Mouse (Mus musculus): ENCODE results near the gene Fbxl15. TPM values are rescaled to one million over a fixed set of nuclear protein-coding genes. Genes with fewer than 3 reads are reported as not detected.

The Fbxl15 gene
- polyA plus RNA-seq, 1 experiment: 38.8 TPM

DNA sequence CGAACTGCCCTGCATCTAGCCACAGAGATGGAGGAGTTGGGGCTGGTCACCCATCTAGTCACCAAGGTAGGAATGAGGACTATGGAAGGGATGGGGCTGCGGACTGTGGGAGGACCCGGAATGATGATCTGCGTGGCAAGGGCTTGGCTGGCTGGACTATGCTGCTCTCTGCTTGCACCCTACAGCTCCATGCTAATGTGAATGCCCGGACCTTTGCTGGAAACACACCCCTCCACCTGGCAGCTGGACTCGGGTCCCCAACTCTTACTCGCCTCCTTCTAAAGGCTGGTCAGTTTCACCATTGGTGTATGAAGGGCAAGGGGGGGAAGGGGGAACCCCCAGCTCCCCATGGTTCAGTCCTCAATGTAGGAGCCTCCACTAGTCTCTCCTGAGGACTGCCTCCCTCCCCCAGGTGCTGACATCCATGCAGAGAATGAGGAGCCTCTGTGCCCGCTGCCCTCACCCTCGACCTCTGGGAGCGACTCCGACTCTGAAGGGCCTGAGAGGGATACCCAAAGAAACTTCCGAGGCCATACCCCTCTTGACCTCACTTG is 17.6 kb upstream of the Fbxl15 start:
- peaks cover 4% of the 10 kb centered on the region; the same call in 1 of the 2 replicates for H3K4me1 ChIP-seq (ENCODE audit: control insufficient read depth, insufficient read depth, low read length)
- DNase-seq: peak in 1 of 2 experiments; percentile 12
- no peak overlapping the region for H3K4me3 ChIP-seq (replicated peaks; ENCODE audit: insufficient read depth, low read depth, low read length)
- H3K27me3 ChIP-seq (ENCODE audit: control insufficient read depth, insufficient read depth, low read length): no peaks in the 10 kb centered on the region
- 88% methylated on average over 12 of the region's 12 CpGs for WGBS
- TF ChIP-seq POLR2A (IDR thresholded peaks at IDR 0.05; ENCODE audit: borderline replicate concordance, insufficient read depth, low read length): no peak
- no peak for TF ChIP-seq CTCF (IDR thresholded peaks at IDR 0.05; ENCODE audit: borderline replicate concordance, insufficient read depth, low read depth, low read length)
- no peak overlapping the region for H3K27ac ChIP-seq (ENCODE audit: insufficient read depth, low read length)

DNA sequence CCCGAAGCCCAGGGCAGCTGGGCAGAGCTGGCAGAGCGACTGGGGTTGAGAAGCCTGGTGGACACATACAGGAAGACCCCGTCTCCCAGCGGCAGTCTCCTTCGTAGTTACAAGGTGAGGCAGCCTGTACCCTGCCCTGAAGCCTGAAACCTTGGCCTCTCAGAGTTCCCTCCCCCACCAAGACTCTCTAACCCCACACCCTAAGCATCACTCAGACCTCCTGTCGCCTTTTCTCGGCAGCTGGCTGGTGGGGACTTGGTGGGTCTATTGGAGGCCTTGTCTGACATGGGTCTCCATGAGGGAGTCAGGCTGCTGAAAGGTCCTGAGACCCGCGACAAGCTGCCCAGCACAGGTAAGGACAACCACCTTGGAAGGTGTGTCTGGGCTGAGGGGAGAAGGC is 16.6 kb upstream of the Fbxl15 start:
- WGBS: 87% methylated on average over 9 of the region's 9 CpGs
- no peak for TF ChIP-seq CTCF (IDR thresholded peaks at IDR 0.05; ENCODE audit: borderline replicate concordance, insufficient read depth, low read depth, low read length)
- TF ChIP-seq POLR2A (IDR thresholded peaks at IDR 0.05; ENCODE audit: borderline replicate concordance, insufficient read depth, low read length): no peak
- DNase-seq: no peak

DNA sequence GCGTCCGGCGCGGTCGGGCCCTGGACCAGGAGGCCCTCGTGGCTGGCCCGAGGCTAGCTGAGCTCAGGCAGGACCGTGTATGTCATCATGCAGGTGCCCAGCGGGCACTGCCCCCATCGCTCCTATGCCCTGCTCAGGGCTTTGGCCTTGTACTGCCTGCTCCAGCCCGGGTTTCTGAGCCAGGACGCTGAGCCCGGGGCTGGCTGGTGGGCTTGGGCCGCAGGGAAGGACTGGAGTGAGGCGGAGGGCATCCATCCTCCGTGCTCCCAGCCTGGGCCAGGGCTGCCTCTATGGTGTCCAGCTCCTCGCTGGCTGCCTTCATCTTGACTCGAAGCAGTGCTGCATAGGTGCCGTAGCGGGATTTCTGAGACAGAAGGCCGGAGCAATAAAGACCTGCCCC is 15.4 kb upstream of the Fbxl15 start:
- H3K4me3 ChIP-seq (replicated peaks; ENCODE audit: insufficient read depth, low read depth, low read length): no peak overlapping the region
- H3K27ac ChIP-seq (ENCODE audit: insufficient read depth, low read length): no peak overlapping the region
- H3K4me1 ChIP-seq (ENCODE audit: control insufficient read depth, insufficient read depth, low read length): peaks cover 10% of the 10 kb centered on the region
- H3K27me3 ChIP-seq (ENCODE audit: control insufficient read depth, insufficient read depth, low read length): no peaks in the 10 kb centered on the region
- no peak for DNase-seq
- WGBS: 87% methylated on average over 21 of the region's 21 CpGs
- TF ChIP-seq CTCF (IDR thresholded peaks at IDR 0.05; ENCODE audit: borderline replicate concordance, insufficient read depth, low read depth, low read length) (no peak), POLR2A (IDR thresholded peaks at IDR 0.05; ENCODE audit: borderline replicate concordance, insufficient read depth, low read length) (no peak)

More for the DNA sequence above, 16.6 kb upstream of the Fbxl15 start:
- Histone ChIP-seq H3K27ac (ENCODE audit: insufficient read depth, low read length) (no peak overlapping the region), H3K4me3 (replicated peaks; ENCODE audit: insufficient read depth, low read depth, low read length) (no peak overlapping the region), H3K4me1 (ENCODE audit: control insufficient read depth, insufficient read depth, low read length) (peaks cover 4% of the 10 kb centered on the region; the same call in 1 of the 2 replicates), H3K27me3 (ENCODE audit: control insufficient read depth, insufficient read depth, low read length) (no peaks in the 10 kb centered on the region)

DNA sequence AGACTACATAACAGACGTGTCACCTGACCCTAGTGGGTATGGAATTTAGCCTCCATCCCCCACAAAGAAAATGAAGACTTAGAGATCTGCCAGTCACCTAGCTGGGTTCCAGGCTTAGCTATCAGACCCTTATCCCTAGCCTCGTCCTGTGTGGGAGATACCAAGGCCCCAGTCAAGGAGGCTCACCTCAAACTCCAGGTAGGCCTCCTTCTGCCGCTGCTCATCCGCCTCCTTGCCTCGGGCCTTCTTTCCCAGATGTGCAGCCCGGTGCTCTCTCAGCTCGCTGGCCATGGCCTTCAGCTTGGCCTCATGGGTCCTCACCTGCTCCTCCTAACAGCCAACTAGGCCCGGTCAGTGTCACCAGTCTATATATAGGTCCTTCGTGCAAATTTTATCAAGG is 14.9 kb upstream of the Fbxl15 start:
- Histone ChIP-seq H3K27me3 (ENCODE audit: control insufficient read depth, insufficient read depth, low read length) (no peaks in the 10 kb centered on the region), H3K4me3 (replicated peaks; ENCODE audit: insufficient read depth, low read depth, low read length) (no peak overlapping the region), H3K4me1 (ENCODE audit: control insufficient read depth, insufficient read depth, low read length) (peaks cover 10% of the 10 kb centered on the region), H3K27ac (ENCODE audit: insufficient read depth, low read length) (no peak overlapping the region)
- WGBS: 84% methylated on average over 9 of the region's 9 CpGs
- DNase-seq: no peak
- TF ChIP-seq CTCF (IDR thresholded peaks at IDR 0.05; ENCODE audit: borderline replicate concordance, insufficient read depth, low read depth, low read length): no peak
- TF ChIP-seq POLR2A (IDR thresholded peaks at IDR 0.05; ENCODE audit: borderline replicate concordance, insufficient read depth, low read length): no peak

DNA sequence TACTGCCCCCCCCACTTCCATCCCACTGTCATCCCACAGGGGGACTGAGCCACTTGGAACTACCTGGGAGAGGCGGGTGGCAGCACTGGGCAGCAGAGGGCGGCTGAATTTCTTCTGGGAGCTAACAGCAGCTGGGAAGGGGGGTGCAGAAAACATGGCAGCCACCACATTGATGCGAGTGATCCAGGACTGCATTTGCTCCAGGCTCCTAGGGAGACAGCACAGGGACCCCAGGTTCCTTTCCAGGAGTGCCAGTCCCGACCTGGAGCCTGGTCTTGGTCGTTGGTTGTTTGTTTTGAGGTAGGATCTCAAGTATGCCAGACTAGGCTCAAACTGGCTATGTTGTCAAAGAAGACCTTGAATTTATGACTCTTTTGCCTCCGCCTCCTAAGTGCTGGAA is 14.4 kb upstream of the Fbxl15 start:
- H3K4me3 ChIP-seq (replicated peaks; ENCODE audit: insufficient read depth, low read depth, low read length): no peak overlapping the region
- H3K27ac ChIP-seq (ENCODE audit: insufficient read depth, low read length): no peak overlapping the region
- no peaks in the 10 kb centered on the region for H3K27me3 ChIP-seq (ENCODE audit: control insufficient read depth, insufficient read depth, low read length)
- DNase-seq: no peak
- 79% methylated on average over 6 of the region's 6 CpGs for WGBS
- TF ChIP-seq CTCF (IDR thresholded peaks at IDR 0.05; ENCODE audit: borderline replicate concordance, insufficient read depth, low read depth, low read length) (no peak), POLR2A (IDR thresholded peaks at IDR 0.05; ENCODE audit: borderline replicate concordance, insufficient read depth, low read length) (no peak)
- H3K4me1 ChIP-seq (ENCODE audit: control insufficient read depth, insufficient read depth, low read length): peaks cover 14% of the 10 kb centered on the region

DNA sequence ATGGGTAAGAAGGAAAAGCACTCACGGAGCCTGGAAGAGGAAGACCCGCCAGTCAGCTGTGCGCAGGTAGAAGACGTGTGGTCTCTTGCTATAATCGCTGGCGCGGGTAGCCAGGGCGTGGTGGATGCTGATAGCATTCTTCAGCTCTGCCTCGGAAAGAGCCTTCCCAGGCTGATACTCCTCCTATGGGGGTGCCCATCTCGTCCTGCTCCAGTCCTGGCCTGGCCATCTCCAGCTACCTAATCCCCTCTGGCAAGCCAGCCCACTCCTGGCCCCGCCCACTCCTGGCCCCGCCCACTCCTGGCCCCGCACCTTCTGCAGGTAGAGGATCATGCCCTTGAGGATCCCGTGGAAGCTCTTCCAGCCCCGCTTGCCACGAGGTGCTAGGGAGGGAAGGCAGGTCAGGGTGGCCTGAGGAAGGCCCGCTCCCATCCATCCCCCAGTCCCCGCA is 13.8 kb upstream of the Fbxl15 start:
- TF ChIP-seq POLR2A (IDR thresholded peaks at IDR 0.05; ENCODE audit: borderline replicate concordance, insufficient read depth, low read length) (no peak), CTCF (IDR thresholded peaks at IDR 0.05; ENCODE audit: borderline replicate concordance, insufficient read depth, low read depth, low read length) (no peak)
- DNase-seq: peak in 1 of 2 experiments; percentile 22
- no peak overlapping the region for H3K27ac ChIP-seq (ENCODE audit: insufficient read depth, low read length)
- H3K27me3 ChIP-seq (ENCODE audit: control insufficient read depth, insufficient read depth, low read length): no peaks in the 10 kb centered on the region
- no peak overlapping the region for H3K4me3 ChIP-seq (replicated peaks; ENCODE audit: insufficient read depth, low read depth, low read length)
- WGBS: 46% methylated on average over 18 of the region's 18 CpGs
- peaks cover 20% of the 10 kb centered on the region for H3K4me1 ChIP-seq (ENCODE audit: control insufficient read depth, insufficient read depth, low read length)

DNA sequence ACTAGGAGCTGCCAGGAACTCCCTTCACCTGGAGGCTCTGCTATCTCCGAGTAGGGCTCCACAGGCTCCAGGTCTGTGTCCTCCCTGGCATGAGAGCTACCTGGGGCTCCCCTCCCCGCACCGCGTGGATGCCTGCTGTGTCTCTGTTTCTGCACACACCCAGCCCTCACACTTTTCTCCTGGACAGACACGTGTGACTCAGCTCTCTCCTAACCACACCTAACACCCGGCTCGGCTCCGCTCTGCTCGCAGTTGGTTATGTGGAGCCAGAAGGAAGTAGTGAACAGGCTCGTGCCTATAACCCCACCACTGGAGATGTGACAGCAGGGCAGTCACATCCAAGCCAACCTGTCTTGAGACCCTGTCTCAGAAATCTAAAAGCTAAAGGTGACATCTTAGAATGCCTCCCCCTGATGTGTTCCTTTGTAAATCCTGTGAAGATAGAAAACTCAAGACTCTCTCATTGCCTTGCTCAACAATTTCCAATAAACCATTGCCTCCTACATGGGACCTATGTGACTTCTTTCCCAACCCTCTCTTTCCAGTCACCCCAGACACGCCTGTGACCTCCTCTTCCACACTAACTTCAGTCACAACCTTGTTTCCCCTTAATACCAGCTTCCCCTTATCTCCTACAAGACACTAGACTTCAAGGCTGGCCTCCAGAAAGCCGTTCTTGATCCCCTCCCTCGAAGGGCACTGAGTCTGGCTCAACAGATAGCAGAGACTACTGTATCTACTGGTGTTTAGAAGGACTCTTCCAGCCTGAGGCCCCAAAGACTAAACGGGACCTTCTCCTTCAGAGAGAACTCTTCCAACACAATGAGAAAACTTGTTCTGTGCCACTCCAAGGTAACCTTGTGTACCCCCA is 12.9 kb upstream of the Fbxl15 start:
- Histone ChIP-seq H3K4me3 (replicated peaks; ENCODE audit: insufficient read depth, low read depth, low read length) (no peak overlapping the region), H3K4me1 (ENCODE audit: control insufficient read depth, insufficient read depth, low read length) (peaks cover 23% of the 10 kb centered on the region), H3K27me3 (ENCODE audit: control insufficient read depth, insufficient read depth, low read length) (no peaks in the 10 kb centered on the region), H3K27ac (ENCODE audit: insufficient read depth, low read length) (no peak overlapping the region)
- 61% methylated on average over 14 of the region's 14 CpGs for WGBS
- TF ChIP-seq CTCF (IDR thresholded peaks at IDR 0.05; ENCODE audit: borderline replicate concordance, insufficient read depth, low read depth, low read length): no peak
- TF ChIP-seq POLR2A (IDR thresholded peaks at IDR 0.05; ENCODE audit: borderline replicate concordance, insufficient read depth, low read length): no peak
- no peak for DNase-seq
